Mouse (Mus musculus) WW6 (cell line): Measurements from ENCODE around the gene Rest.
"Not testable (repeated sequence)": the region's sequence is repeated elsewhere in the genome, so short reads cannot be mapped to it uniquely, and the experiment has no call there.

Source experiments
- DNase-seq: peaks from one replicate; pipeline ENCODE4 v3.0.0-alpha.2; 2013; ENCODE audit warnings: low read depth, low spot score

Gene Rest

GRCm38 (mm10) chr5:77265081-77265670, at the start of gene Rest:
Rest (plus strand) TSS chr5:77265491.
- DNase-seq, result peak; percentile 87

- DNase-seq, result peak; percentile 49
Observed at GRCm38 (mm10) chr5:77217211-77217610, 48.1 kb upstream of the Rest start.

- DNase-seq, result no peak
Observed at GRCm38 (mm10) chr5:77217724-77218123, 47.6 kb upstream of the Rest start.

- no peak for DNase-seq
Observed at GRCm38 (mm10) chr5:77223043-77223975, 42.0 kb upstream of the Rest start.

GRCm38 (mm10) chr5:77228986-77229385, 36.3 kb upstream of the Rest start:
- no peak for DNase-seq

- DNase-seq, result not testable (repeated sequence)
Observed at GRCm38 (mm10) chr5:77231863-77232262, 33.4 kb upstream of the Rest start.

- no peak for DNase-seq
Observed at GRCm38 (mm10) chr5:77234921-77235320, 30.4 kb upstream of the Rest start.

GRCm38 (mm10) chr5:77237104-77237503, 28.2 kb upstream of the Rest start:
- no peak for DNase-seq

GRCm38 (mm10) chr5:77244331-77244987, 20.8 kb upstream of the Rest start:
- no peak for DNase-seq

GRCm38 (mm10) chr5:77245463-77245786, 19.9 kb upstream of the Rest start:
- no peak for DNase-seq

- no peak for DNase-seq
Observed at GRCm38 (mm10) chr5:77245787-77246671, 19.3 kb upstream of the Rest start.

- DNase-seq, result no peak
Observed at GRCm38 (mm10) chr5:77250083-77250482, 15.2 kb upstream of the Rest start.

- DNase-seq, result no peak
Observed at GRCm38 (mm10) chr5:77251656-77252055, 13.6 kb upstream of the Rest start.

- no peak for DNase-seq
Observed at GRCm38 (mm10) chr5:77252115-77252827, 13.0 kb upstream of the Rest start.

GRCm38 (mm10) chr5:77253154-77253553, 12.1 kb upstream of the Rest start:
- no peak for DNase-seq

GRCm38 (mm10) chr5:77254402-77254801, 10.9 kb upstream of the Rest start:
- DNase-seq, result no peak

GRCm38 (mm10) chr5:77257603-77258002, 7.7 kb upstream of the Rest start:
- DNase-seq, result no peak

- DNase-seq, result no peak
Observed at GRCm38 (mm10) chr5:77259315-77259714, 6.0 kb upstream of the Rest start.

GRCm38 (mm10) chr5:77260141-77260540, 5.2 kb upstream of the Rest start:
- no peak for DNase-seq

- no peak for DNase-seq
Observed at GRCm38 (mm10) chr5:77261137-77261536, 4.2 kb upstream of the Rest start.

GRCm38 (mm10) chr5:77262105-77262504, 3.2 kb upstream of the Rest start:
- no peak for DNase-seq
